Mouse (Mus musculus) cortical plate, adult 2 months (tissue): ENCODE data around the gene Cracr2a.

Experiments used
- CTCF ChIP-seq: fragments of 200-500 bp; IDR thresholded peaks from 2 replicates; pipeline ENCODE4 v1.5.1; 2011; ENCODE audit warnings: mild to moderate bottlenecking, control low read depth, low read length; ENCODE audit not compliant: insufficient read depth; ENCODE audit errors: extremely low read depth
- POLR2A ChIP-seq: fragments of 200-500 bp; IDR thresholded peaks from 2 replicates; pipeline ENCODE4 v1.6.1; 2011; ENCODE audit warnings: mild to moderate bottlenecking, low read length, control low read depth; ENCODE audit not compliant: insufficient read depth; ENCODE audit errors: extremely low read depth

DNA sequence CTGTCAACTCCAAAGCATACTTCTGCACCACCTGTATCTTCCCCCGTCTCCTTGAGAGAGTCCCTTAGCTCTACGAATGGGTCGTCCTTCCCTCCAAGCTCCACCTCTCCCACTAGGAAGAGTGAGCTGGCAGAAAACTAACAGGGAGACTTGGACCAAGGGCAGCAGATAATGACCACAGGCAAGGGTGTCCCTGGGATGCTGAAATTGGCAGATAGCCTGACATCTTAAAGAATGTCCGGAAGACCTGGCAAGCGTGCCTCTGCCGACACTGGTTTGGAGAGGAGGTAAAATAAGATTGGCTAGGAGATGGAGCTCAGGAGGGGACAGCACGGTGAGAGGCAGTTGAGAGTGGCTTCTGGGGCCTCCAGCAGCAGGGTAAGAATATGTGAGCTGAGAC, 17.2 kb downstream of the Cracr2a start:
- TF ChIP-seq CTCF = no peak
- TF ChIP-seq POLR2A = no peak
